Mouse (Mus musculus): ENCODE measurements around the gene Gm14406.
"Not testable (repeated sequence)": the region's sequence is repeated elsewhere in the genome, so short reads cannot be mapped to it uniquely, and the experiment has no call there.

- not testable (repeated sequence) for TF ChIP-seq HCFC1 (IDR thresholded peaks at IDR 0.05; ENCODE audit: low read depth, low read length); TAL1 (IDR thresholded peaks at IDR 0.05; ENCODE audit: low read length); POLR2A (IDR thresholded peaks at IDR 0.05; ENCODE audit: control insufficient read depth in 1 of 2, insufficient read depth in 1 of 2, low read depth in 1 of 2, low read length in 2 of 2, poor library complexity in 1 of 2); GATA1 (IDR thresholded peaks at IDR 0.05; ENCODE audit: low read depth, low read length); ETS1 (IDR thresholded peaks at IDR 0.05; ENCODE audit: low read depth, low read length)
Measured at GRCm38 (mm10) chr2:177537717-177538116, 40.3 kb downstream of the Gm14406 start.

All from MEL (cell line).